Mouse (Mus musculus): ENCODE data around the gene Sms.

Sms gene

DNA sequence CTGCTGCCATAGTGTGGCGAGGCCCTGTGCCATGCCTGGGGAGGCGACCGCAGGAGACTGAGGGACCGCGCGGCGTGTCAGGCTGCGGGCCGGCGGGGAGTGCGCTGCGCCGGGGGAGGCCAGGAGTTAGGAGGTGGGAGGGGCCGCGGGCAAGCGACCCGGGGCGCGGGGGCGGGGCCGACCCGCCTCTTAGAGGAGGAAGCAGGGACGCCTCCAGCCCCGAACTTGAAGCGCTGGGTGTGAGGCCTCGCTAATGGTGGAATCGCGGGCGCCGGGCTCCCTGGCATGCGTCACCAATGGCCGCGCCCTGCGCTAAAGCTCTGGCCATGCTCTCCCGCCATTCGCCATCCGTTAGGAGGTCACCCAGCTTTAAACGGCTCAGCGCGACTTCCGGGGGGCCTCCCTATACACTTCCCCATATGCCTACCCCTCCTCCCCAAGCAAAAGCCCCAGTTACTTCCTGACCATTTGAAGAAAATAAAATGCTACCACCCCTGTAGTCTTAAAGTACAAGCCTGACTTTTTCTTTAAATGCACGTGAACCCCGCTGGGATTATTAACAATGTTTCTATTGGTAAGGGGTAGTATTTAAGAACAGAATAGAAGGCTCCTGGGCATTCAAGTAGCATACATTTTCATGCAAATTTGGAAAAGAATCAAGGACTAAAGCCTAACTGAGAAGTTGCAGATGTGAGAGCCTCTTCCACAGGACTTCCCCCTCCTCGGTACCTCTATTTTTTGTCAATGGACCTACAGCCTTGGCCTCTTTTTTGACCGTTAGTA is at the start of gene Sms:
Gene Sms (minus strand): TSS at position 344 of the 783 bp plus-strand sequence.
- peak; percentile 75 for DNase-seq (ENCODE audit: low spot score)

DNA sequence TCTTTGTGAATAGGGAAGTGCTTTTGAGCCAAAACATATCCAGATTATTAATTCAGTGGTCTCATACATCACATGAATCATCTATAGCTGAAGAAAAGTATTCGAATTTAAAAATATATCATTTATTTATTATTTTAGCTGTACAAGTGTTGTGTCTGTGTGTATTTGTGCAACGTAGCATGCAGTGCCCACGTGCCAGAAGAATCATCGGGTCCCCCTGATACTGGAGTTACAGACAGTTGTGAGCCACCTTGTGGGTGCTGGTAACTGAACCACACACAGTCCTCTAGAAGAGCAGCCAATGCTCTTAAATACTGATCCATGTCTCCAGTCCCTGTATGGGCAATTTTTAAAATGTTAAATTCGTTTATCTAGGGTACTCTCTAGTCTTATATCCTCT is 14.3 kb upstream of the Sms start:
- DNase-seq (ENCODE audit: low spot score) = no peak

DNA sequence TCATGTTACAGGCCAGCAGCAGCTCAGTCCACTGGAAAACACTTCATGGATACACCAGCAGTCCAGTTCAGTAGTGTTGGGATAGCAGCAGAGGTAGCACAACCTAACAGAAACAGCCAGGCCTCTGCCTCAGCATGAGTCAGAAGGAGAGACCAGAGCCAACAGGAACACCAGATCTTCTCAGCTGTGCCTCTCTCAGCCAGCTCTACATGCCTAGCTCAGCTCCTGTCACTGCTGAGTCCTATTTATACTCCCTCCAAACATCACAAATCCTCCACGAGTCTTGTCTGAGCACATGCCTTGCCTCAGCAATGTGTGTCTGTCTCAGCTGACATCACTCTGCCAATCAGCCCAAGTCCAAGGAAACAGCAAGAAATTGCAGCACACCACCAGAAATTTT is 12.4 kb upstream of the Sms start:
- no peak for DNase-seq (ENCODE audit: low spot score)

DNA sequence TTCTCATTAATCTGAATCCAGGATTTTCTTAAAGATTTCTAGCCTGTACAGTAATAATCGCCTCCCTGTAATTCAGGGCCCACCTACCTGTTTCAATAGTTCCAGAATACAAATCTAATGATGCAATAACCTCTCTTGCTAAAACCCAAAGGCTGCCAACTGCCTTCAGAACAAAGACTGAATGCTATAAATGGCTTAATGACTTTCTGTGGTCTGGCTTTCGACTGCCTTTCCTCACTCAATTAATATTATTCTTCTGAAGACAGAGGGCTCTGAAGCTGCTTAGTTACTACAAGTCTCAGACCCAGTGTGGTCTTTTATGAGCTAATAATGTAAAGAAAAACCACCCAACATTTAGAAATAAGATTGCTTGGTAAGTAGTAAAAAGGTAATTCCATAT is 9.8 kb upstream of the Sms start:
- DNase-seq (ENCODE audit: low spot score) = no peak

DNA sequence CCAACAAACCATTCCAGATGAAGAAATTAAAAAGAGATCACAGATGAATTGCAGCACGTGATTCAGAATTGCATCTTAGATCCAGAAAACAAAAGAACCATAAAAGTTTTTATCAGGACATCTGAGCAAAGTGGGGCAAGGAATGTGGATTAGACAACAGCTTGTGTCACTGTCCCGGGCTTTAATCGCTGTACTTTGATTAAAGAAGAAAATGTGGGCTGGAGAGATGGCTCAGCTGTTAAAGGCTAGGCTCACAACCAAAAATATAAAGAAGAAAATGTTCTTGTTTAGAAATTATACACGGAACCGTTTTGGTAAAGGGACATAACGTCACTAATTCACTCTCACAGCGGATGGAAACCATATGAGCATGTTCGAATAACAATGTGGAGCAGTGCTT is 7.9 kb upstream of the Sms start:
- no peak for DNase-seq (ENCODE audit: low spot score)

DNA sequence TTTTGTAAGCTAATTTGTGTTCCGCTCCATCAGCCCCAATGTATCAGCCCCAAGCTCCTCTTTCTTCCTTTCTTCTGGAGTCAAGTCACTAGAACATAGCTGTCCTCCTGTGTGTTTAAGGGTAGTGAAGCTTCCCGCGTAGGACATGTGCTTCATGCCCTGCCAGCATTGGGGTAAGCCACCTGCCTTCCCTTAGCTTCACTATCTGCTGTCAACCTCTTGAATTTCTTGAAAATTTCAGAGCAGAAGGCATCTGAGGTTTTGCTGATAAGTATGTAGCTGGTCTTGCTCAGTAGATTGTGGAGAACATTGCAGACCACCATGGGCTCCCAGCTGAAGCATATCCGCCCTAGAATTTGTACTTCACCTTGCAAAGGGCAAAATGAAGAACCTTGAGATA is 1.1 kb upstream of the Sms start:
- no peak for DNase-seq (ENCODE audit: low spot score)

DNA sequence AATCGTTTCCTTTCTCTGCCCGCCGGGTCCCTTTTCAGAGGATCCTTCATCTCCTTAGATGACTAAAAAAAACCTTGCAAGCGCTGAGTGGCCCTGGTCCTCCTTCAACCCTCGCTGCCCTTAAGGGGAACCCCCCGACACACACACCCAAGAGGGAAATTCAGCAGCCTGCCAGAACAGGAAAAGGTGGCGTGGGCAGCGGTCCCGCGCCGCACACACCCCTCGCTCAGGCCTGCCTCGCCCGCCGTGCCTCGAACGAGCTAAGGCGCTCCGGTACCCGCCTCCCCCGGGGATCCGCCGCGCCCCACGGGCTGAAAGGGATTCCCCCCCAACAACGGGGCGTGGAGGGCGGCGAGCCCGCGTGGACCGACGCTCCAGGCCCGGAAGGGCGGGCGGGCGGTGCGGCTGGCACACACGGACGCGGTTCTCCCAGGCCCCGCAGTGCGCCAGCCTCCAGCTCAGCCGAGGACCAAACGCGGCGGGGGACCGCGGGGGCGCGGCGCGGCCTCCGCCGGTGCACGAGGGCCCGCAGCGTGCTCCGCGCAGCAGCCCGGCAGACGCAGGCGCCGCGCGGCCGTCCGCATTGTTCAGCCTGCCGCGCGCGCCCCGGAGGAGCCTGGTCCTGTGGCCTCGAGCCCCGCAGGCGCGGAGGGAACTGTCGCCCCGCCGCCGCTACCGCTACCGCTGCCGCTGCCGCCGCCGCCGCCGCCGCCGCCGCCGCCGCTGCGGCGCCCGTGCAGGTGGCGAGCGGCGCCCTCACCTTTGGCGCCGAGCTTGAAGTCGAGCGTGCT is 747 bp downstream of the Sms start:
- DNase-seq (ENCODE audit: low spot score) = peak; percentile 43

DNA sequence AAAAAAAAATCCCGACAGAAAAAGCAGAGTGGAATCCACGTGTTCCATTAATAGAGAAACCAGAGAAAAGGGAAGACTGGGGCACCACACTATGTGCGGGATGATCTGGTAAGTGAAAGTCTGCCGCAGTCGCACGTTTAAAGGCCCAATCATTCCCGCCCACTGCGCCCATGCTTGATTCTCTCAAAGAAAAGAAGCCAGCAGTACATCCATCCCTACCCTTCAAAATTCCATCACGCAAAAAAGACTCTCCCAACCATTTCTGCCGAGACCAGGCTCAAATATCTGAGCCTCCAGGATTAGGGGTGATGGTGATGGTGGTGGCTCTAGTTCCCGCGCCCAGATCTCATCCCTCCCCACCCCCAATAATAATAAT is 1.3 kb downstream of the Sms start:
- DNase-seq (ENCODE audit: low spot score) = peak; percentile 6

DNA sequence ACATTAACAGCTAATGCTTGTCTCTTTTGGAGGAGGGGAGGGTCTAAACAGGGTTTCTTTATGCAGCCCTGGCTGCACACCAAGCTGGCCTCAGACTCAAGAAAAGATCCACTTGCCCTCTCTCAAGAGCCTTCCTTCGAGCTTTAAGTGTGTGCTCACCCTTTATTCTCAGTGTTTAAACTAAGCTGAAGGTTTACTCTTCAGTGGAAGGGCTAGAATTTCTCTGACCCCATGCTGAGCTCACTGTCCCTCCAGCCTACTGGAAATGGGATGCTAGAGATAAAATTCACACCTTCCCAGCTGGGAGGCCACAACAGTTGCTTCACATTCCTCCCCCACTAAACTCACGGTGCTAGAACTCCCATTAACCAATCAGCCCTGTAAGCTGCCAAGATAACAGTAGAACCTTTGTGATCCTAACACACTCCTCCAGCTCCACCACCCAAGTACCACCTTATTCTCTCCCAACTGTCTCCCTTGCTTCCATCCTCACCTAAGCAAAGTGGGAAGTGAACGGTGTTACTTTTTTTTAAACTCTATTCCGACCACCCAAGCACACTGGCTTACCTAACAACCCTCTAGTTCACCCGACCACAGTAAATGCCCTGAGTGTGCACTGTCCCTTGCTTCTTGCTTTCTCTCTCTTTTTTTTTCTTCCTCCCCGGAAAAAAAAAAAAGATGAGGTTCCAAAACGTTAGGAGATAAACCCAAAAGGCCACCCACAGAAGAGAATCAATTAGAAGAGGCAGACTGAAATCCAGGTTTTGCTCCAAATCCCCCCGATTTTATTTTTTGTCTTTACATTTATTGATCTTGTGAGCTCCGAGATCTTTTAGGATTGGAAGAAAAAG is 2.0 kb downstream of the Sms start:
- DNase-seq (ENCODE audit: low spot score) = no peak

DNA sequence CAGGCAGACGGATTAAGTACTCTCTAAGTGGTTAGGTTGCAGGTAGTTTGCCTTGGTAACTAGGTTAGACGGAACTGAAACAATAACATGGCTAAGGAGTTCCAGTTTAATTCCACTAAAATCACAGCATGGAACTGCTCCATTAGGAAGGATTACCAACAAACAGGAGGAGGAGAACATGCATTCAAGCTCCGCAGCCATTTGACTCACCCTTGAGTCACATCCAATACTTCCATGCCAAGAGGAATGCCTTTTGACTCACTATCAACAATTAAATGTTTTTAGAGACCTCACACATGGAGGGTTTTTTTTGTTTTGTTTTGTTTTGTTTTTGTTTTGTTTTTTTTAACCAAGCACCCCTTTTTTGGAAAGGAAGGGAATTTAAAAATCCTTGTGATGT is 3.3 kb downstream of the Sms start:
- DNase-seq (ENCODE audit: low spot score) = no peak

DNA sequence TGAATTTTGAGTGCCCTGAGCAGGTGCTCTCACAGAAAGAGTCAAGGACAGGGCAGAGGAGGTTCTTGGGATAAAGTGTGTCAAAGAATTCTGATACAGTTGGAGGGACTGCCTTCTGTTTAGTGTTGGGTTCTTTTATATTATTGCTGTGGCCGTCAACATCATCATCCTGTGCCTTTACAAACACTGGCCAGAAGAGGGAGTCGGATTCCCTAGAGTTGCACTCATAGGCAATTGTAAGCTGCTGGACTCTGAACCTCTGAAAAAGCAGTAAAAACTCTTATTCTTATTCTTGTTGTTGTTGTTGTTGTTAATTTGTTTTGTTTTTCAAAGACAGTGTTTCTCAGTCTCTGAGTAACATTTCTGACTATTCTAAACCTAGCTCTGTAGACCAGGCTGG is 5.3 kb downstream of the Sms start:
- DNase-seq (ENCODE audit: low spot score) = no peak

DNA sequence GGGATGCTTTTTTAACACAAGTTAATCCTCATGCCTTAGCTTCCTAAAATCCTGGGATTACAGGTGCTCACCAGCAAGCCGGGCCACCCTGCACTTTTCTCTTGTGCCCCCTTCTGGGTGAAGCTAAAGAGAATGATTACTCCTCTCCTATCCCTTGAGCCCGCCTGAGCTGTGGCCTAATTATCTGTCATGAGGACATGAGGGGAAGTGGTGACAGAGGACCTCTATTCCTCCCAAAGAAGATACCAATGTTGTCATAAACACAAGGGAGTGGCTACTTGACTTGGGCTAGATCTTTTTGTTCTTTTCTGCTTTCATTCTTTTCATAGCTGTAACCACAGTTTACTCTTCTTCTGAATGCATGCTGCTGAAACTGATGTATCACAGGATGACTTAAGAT is 9.2 kb downstream of the Sms start:
- no peak for DNase-seq (ENCODE audit: low spot score)

DNA sequence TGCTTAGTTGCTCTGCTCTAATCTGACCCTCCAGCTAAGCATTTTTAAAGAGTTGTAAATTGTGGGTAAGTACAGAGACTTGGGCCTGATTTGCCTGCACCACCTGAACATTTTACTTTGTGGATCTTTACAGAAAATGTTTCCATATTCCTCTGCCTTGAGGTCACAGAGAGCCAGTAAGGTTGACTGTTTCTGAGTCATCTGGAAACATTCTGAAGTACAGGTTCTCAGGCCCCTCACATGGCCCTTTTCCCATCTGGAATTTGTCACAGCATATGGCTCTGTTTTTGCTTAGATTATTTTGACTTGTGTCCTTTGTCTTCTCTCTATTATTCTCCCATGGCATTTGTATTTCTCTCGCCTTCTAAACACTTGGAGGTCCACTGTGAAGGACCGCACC is 10.2 kb downstream of the Sms start:
- no peak for DNase-seq (ENCODE audit: low spot score)

DNA sequence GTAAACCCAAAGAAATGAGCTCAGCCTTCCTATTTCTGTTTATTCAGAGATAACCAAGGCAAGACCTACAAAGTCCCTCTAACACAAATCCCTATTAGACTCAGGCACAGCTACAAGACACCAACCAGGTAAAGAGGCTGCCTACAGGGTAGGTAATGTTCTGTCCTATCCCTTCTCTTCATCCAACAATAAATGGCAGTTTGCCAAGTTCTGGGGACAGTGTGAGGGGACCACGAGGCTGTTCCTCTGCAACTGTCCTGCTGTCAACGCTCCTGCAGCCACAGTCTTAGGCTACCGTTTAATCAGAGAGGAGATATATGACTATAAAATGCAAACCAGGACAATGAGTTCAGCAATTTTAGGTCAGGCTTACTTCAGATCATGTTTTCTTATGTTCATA is 14.8 kb downstream of the Sms start:
- DNase-seq (ENCODE audit: low spot score) = no peak

DNA sequence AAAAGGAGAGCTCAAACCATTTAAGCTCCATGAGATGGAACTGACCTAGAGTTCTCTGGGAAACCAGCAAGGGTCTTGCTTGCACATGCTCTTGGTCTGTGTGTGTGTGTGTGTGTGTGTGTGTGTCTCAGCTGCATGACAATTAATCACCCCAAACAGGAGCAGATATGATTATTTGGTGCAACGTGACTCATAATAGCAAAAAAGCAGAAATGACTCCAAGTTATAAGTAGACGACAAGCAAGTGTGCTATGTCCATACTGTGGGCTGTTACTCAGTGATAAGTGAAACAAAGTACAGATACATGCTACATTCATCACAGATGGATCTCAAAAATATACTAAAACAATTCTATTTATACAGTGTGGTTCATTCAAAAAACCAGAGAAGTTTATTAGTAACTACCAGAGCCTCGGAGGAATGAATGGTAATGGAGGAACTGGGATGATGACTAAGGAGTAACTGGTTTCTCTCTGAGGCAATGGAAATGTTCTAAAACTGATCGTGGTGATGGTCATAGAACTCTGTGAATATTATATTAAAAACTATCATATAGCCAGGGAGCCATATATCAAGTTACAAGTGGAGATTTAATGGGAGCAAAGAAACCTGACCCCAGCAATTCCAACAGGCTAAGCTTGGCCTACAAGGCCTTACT is 15.8 kb downstream of the Sms start:
- DNase-seq (ENCODE audit: low spot score) = no peak

DNA sequence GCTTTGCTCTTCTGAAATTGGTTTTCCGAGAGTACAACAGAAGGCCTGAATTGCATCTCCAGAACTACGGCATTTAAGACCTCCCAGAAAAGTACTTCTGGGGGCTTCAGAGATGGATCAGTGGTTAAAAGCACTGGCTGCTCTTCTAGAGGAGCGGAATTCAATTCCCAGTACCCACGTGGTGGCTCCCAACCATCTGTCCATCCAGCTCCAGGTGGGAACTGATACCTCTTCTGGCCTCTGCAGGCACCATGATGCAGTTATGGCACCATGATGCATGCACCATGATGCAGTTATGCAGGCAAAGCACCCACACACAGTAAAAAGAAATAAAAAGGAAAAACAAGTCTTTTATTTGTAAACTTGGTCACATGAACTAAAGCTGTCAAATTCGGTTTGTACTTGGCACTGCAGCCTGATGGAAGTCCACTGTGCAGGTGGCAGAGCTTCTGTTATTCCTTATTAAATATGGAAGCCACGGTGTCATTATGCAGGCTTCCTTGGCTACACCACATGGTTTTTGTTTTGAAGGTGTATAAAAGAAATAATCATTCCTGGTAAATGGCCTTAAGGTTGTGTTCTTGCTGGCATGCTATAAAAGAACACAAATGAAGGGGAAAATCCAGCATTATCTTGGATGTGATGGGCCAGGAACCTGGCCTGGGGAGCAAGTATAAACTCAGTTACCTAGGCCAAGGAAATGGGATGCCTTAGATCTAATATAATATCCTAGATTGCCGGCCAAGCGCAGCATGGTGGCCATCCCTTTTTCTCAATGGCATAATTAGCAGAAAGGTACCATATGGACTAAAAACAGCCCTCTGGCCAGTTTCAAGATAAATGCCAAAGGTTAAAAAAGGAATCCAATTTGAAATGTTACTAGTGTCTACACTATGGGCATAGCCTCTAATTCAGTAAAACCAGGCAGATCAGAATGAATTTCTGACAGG is 20.1 kb downstream of the Sms start:
- no peak for DNase-seq (ENCODE audit: low spot score)

DNA sequence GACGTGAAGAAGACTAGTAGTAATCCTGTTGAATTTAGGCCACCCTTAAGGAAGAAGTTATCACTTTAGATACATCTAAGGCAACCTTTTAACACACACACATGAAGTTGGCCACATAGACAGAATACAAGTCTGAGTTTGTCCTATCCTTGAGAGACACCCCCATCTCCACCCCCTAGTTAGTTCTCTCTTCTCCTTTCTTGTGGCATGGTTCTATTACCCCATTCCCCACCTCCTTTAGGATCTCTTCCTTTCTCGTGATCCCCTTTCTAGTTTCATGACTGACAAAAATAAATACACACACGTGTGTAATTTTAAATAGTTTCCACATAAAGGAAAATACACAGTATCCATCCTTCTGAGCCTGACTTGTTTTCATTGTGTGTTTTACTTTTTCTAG is 23.3 kb downstream of the Sms start:
- no peak for DNase-seq (ENCODE audit: low spot score)

DNA sequence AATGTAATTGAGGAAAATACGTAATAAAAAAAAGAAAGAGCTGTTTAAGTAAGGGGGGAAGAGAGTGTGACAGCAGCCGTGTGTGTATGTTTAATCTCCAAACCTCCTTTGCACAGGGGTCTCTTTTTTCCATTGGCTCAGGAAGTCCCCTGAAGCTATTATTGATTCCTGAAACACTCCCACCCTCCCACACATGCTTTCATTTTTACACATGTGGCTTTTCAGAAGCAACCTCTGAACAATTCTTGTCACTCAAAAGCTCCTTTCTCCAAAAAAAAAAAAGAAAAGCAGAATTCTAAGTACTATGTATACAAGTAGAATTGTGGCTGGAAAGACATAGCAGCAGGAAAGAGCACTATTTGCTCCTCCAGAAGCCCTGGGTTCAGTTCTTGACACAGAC is 24.0 kb downstream of the Sms start:
- no peak for DNase-seq (ENCODE audit: low spot score)

DNA sequence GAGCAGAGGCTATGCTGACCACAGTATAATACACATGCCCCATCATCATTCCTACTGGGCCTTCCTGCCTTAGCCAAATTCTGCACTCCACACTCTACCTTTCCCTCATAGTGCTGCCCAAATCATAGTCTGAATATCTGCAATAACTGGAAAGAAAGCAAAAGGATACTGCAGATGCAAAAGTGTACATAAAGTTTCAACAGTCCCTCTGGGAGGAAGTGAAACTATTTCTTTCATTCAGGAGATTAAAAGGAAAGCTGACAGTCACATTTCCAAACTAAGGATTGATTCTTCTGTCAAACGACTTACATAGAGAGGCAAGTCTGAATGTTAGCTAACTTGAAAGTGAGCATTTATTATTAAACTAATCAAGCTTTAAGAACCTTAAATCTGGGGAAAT is 26.1 kb downstream of the Sms start:
- DNase-seq (ENCODE audit: low spot score) = no peak

DNA sequence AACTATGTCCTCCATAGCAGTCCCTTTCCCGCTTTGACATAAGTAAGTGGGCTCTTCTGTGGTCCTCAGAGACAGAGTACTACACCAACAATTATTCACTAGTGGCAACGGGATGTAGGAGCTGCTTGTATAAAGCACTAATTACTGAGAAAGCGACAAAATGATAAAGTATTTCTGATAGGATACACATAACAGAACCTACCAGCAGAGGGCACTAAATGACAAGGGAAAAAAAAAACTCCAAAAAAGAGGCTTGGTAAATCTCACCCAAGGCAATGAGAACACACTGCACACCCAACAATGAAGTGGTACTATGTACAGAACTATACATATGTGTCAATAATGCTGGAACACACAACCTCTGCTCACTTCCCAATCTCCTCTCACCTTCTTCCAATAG is 29.4 kb downstream of the Sms start:
- DNase-seq (ENCODE audit: low spot score) = no peak

DNA sequence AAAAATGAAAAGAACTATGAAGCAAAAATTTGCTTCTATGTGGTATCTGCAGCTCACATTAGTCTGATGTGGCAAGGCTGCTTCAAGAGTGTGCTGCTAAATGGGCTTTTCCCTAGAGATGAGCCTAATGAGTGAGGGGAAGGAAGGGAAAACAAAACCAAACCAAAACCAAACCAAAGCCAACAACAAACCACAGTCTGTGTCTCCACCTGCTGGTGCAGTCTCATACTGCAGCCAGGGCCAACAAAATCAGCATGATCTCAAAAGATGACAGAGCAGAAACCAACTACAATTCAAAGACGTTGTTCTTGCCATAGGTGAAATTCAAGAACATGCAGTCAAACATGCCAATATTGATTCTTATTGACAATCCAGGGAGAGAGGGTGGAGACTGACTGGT is 37.7 kb downstream of the Sms start:
- DNase-seq (ENCODE audit: low spot score) = no peak

Data from testis, postnatal 14 days (tissue).